Mouse (Mus musculus): Measurements from ENCODE around the gene Bnc2.

- TF ChIP-seq CTCF (IDR thresholded peaks at IDR 0.05; ENCODE audit: low read depth, low read length) (no peak), TAL1 (conservative IDR thresholded peaks at IDR 0.05; ENCODE audit: low read depth, low read length) (no peak), GATA1 (IDR thresholded peaks at IDR 0.05; ENCODE audit: borderline replicate concordance, low read length) (no peak)
Observed at GRCm38 (mm10) chr4:84661341-84661740, 13.7 kb downstream of the Bnc2 start.

All from G1E (cell line).